Mouse (Mus musculus): ENCODE measurements around the gene Gm5624.
"Not testable (repeated sequence)": the region's sequence is repeated elsewhere in the genome, so short reads cannot be mapped to it uniquely, and the experiment has no call there.

Gm5624 gene

DNA sequence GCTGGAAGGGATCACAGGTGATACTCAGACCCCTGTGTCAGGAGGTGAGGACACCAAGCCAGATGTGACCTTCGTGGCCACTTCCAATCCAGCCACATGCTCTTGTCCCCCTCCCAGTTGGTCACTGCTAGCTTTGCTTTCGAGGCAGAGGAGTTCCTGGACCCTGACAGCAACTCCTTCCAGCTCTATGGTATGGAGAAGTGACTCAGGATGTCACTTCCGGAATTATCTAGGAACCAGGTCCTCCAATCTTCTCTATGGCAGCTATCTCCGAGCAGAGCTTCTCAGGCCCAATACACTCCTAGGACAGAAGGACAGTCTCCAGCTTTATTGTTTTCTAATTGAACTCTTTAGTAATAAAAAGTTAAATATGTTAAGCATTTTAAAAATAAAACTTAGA is at the start of gene Gm5624:
TSS of gene Gm5624 (minus strand) at position 202 of the 400 bp plus-strand sequence.
- not testable (repeated sequence) for DNase-seq

DNA sequence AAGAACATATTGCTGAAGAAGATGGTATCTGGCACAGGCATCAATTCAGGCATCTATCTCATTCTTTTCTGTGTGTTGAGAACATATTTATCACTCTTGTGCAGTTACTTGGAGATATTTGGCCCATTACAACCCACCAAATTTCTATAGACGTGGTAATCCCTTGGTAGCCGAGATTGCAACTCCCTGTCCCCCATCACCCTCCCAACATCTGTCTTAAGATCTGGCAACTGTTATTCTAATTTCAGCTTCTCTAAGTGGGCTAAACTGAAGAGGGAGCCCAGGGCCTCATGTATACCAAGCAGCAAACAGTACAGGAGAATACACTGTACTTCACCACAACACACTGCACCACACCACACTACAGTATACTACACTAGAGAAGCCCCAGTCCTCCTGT is 36.0 kb downstream of the Gm5624 start:
- DNase-seq, result not testable (repeated sequence)

DNA sequence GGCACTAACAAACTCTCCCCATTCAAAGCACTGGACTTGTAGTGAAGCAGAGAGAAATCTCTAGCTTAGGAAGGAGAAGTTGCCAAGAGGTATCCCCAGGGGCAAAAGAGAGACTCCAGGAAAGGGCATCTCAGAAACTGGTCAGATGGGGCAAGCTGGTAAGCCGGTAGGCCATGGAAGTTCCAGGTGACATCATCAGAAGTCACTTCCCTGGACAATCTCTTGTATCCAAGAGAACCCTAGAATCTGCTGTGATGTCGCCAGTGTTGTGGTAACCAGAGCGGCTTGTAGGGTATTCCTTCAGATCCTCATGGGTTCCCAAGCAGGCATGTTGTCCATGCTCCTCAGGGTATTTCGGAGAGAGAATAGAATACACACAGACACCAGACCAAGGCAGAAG is 44.9 kb downstream of the Gm5624 start, which contains the start of gene Gm8247:
TSS of gene Gm8247 (plus strand) at position 301 of the 400 bp plus-strand sequence.
- DNase-seq, result not testable (repeated sequence)

DNA sequence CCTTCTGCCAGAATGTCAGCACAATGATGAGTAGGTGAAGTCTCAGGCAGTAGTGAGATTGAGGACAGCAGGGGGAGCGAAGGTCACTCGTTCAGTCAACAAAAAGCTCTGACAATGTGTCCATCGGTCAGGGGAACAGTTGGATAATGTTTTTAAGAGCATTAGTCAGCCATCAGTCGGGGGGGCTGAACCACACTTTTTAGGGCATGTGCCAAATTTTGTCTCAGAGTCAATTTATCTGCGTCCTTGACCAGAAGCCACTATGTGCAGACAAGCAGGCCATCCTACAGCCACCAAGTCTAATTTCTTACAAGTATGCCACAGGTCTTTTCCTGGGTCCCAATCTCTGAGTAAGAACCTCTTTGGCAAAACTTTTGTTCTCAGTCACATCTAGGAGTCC is 79.8 kb downstream of the Gm5624 start:
- not testable (repeated sequence) for DNase-seq

DNA sequence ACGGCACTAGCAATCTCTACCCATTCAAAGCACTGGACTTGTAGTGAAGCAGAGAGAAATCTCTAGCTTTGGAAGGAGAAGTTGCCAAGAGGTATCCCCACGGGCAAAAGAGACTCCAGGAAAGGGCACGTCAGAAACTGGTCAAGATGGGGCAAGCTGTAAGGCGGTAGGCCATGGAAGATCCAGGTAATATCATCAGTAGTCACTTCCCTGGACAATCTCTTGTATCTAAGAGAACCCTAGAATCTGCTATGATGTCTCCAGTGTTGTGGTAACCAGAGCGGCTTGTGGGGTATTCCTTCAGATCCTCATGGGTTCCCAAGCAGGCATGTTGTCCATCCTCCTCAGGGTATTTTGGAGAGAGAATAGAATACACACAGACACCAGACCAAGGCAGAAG is 109.8 kb downstream of the Gm5624 start, which contains the start of gene Gm17093:
TSS of gene Gm17093 (plus strand) at position 301 of the 400 bp plus-strand sequence.
- DNase-seq, result not testable (repeated sequence)
